Mouse (Mus musculus) spleen, adult 12 weeks (tissue): Measurements from ENCODE around the gene Sncb.

Source experiments
- DNase-seq: peaks from one replicate; pipeline ENCODE4 v3.0.0; 2022; ENCODE audit warnings: low spot score

The Sncb gene

GRCm38 (mm10) chr13:54783235-54783634 is 16.8 kb upstream of the Sncb start:
- DNase-seq: no peak

- no peak for DNase-seq
Measured at GRCm38 (mm10) chr13:54781086-54781485, 14.7 kb upstream of the Sncb start.

GRCm38 (mm10) chr13:54780592-54780991 is 14.2 kb upstream of the Sncb start:
- no peak for DNase-seq

GRCm38 (mm10) chr13:54767012-54767411 is 617 bp upstream of the Sncb start:
- DNase-seq: no peak

- no peak for DNase-seq
Measured at GRCm38 (mm10) chr13:54765281-54766191, 859 bp downstream of the Sncb start.

GRCm38 (mm10) chr13:54760906-54761305 is 5.5 kb downstream of the Sncb start:
- DNase-seq: no peak

GRCm38 (mm10) chr13:54760164-54760795 is 6.1 kb downstream of the Sncb start:
- DNase-seq: no peak

GRCm38 (mm10) chr13:54759496-54759895 is 6.9 kb downstream of the Sncb start:
- no peak for DNase-seq

GRCm38 (mm10) chr13:54758756-54759470 is 7.5 kb downstream of the Sncb start:
- no peak for DNase-seq

- peak; percentile 18 for DNase-seq
Measured at GRCm38 (mm10) chr13:54758045-54758755, 8.2 kb downstream of the Sncb start.

- DNase-seq: no peak
Measured at GRCm38 (mm10) chr13:54757093-54757830, 9.1 kb downstream of the Sncb start.

- DNase-seq: no peak
Measured at GRCm38 (mm10) chr13:54756156-54756712, 10.2 kb downstream of the Sncb start.

- no peak for DNase-seq
Measured at GRCm38 (mm10) chr13:54755201-54755830, 11.1 kb downstream of the Sncb start.

GRCm38 (mm10) chr13:54754169-54755080 is 12.0 kb downstream of the Sncb start:
- DNase-seq: no peak

- DNase-seq: no peak
Measured at GRCm38 (mm10) chr13:54753733-54754132, 12.7 kb downstream of the Sncb start.

- DNase-seq: no peak
Measured at GRCm38 (mm10) chr13:54752656-54753055, 13.7 kb downstream of the Sncb start.

GRCm38 (mm10) chr13:54750699-54751098 is 15.7 kb downstream of the Sncb start:
- no peak for DNase-seq

GRCm38 (mm10) chr13:54749864-54750411 is 16.5 kb downstream of the Sncb start, which contains the start of gene Gprin1:
Gprin1 (minus strand) TSS chr13:54749874.
- no peak for DNase-seq
